Mouse (Mus musculus): ENCODE measurements around the gene Mbnl2. TPM values are rescaled to one million over a fixed set of nuclear protein-coding genes. Genes with fewer than 3 reads are reported as not detected.

The Mbnl2 gene
- total RNA-seq, 2 experiments from 2014 or later, result 237 to 252 TPM

DNA sequence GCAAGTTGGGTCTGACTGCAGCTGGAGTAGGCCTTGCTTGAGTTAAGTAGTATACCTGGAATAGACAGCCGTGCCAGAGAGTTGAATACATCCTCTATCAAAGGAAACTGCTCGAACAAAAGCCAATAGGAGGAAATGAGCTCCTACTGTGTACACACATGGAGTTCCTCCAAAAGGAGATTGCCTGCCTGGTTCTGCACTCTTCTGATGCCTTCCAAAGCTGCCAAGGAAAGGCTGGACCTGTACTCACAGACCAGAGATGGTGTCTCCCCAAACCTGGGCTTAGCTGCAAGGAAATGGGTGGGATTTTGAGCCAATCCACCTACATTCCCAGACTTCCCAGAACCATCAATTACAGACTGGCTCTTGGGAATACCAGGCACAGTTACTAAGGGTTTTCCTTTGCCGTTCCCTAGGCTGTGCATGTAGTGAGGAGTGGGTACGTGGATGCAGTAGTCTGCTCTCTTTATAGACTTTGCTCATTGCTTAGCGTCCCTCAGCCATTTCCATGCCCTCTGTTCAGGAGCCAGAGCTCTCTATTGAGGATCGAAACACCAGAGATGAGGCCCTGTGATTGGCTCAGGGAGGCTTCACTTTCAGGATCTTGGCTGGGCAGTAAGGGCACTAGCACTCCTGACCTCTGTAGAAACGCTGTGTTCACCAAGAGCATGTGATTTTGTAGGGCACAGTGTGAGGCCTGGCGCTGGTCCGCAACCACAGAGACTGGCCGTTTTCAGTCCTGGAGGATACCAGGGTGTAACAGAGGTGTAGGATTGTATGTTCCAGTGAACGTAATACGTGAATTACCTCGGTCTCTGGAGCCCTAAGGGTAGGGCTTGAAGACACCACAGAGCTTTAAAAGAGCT lies 20.1 kb downstream of the Mbnl2 start:
- peak in 1 of 2 experiments; percentile 28 for DNase-seq
- intact Hi-C loops (cut with DNase I), result loop anchor here (2.0 kb wide), 1 partner anchor 17 kb away; no protein-coding TSS in a partner anchor

DNA sequence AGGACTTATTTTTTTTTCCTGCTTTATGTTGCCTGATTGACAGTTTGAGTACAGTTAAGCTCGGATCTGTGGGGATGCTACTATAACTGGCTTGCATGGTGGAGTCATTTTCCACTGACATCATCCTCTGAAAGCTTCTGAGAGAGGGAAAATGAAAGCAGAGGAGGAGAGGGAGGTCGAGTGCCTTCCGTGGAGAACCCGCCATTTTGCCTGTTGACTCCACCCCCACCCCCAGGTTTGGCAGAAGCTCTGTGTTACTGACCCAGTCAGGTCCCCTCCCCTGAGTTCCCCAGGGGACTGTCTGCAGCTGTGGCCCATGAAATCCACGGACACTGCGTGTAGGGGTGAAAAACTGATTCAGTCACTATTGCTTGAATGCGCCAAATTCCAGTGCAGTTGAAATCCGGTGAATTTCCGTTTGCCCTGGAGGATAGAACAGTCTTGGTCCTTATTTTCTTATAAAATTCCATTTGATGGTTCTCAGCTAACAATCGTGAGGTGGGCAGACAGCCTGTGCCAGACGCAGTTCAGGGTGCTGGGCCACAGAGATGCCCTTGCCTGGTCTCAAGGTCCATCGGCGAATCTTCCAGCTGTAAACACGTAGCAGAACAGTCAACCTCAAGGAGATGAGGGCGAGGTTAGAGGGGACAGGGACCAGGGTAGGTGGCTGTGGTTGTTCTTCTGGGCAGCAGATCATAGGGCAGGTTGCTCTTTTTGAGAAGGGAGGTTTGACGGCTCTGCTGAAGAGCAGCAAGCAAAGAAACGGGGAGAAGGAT lies 20.9 kb downstream of the Mbnl2 start:
- DNase-seq, result peak; percentile 65 to 72

DNA sequence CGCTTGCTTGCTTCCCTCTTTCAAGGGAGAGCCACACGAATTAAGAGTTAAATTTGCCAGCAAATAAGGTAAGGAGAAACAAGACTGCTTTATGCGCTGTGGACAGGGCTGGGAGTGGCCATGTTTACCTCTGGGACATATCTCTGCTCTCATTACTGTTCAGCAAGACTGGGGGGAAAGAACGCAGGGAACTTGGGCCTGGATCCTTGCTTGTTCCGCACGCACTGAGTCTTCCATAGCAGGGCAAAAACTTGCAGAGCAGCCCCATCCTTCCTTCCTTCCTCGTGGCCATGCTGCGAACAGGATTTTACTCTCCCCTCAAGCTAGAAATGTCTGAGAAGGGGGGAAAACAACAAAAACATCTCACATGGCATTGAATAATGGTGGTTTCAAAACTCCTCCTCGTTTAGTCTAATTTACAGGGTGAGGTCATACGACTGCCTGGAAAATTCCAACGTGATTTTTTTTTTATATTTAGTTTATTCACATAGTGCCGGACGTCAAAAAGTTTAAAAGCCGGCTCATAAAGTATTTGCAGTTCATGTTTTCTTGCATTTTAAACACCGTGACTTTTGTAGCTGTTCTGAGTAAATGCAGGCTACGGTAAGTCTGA lies 21.8 kb downstream of the Mbnl2 start:
- peak; percentile 13 to 47 for DNase-seq
- intact Hi-C loops (cut with DNase I), result loop anchor here (2.0 kb wide), 1 partner anchor 18 kb away; no protein-coding TSS in a partner anchor

More for the DNA sequence above, 20.9 kb downstream of the Mbnl2 start:
- intact Hi-C loops (cut with DNase I), result loop anchor here (2.0 kb wide), 1 partner anchor 18 kb away; no protein-coding TSS in a partner anchor

DNA sequence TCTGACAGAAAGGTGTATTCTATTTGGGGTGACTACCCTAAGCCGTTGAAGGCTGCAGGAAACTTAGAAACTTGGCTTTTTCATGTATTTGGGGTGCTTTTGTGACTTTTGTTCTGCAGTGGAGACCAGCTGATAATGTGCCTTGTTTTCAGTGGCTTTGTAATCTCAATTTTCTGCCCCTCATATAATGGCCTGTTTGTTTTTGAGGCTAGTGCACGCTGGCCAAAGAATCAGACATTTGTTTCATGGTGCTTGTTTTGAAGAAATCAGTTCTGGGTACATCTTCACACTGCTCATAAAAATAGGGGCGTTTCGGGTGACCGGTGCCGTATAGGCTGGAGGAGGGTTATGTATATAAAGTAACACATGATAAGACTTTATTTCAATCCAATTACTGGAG lies 22.4 kb downstream of the Mbnl2 start:
- intact Hi-C loops (cut with DNase I), result loop anchor here (2.0 kb wide), 1 partner anchor 19 kb away; no protein-coding TSS in a partner anchor
- DNase-seq, result no peak

DNA sequence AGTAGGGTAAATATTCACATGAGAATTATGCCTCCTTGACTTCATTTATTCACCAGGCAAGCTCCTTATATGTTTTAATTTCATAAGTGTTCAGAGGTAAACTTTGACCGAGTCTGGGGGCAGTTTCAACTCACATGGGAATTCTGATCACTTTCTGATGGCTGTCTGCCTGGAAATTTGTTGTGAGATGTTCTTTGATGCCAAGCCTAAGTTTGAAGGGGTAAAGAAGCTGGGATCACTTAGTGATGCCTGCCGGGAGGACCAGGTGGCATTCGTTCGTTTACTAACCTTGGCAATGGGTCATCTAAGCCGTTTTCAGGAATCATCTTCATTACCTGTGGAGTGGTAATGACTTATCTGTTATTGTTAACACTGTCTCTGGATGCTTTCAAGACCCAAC lies 23.0 kb downstream of the Mbnl2 start:
- no peak for DNase-seq
- intact Hi-C loops (cut with DNase I), result no loop called here

DNA sequence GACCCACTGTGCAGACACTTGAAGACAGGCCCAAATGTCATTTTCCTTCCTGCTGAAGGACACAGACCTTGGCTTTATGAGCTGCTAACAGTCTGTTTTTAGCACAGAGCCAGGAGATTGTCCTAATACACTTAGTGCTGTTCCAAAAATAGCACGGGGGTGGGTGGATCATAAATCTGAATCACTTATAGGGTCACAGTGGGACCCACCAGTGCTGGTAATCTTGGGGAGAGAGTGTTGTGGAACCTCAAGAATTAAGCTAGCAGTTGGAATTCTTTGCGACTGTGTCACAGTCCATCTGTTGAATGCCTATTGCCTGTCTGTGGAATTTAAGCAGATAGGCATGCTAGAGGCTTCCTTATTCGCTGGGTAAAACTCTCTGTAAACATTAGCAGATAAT lies 24.2 kb downstream of the Mbnl2 start:
- intact Hi-C loops (cut with DNase I), result no loop called here
- DNase-seq, result peak in 1 of 2 experiments; percentile 58

DNA sequence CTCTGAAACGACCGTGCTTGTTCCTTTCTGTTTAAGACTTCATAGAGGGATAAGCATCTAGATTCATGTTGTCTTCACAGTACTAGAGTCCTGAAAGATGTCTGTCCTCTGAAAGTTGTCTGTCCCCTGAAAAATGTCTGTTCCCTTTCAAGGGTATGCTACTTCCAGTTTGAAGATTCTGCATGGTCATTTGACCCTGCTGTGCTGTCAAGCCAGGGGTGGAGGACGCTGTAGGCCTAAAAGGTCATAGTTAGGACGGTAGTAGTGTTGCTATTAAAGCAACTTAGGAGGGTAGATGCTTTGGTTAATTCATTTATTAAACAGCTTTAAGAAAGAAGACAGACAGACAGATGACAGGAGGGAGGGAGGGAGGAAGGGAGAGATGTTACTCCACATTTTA lies 24.7 kb downstream of the Mbnl2 start:
- DNase-seq, result no peak
- intact Hi-C loops (cut with DNase I), result no loop called here

DNA sequence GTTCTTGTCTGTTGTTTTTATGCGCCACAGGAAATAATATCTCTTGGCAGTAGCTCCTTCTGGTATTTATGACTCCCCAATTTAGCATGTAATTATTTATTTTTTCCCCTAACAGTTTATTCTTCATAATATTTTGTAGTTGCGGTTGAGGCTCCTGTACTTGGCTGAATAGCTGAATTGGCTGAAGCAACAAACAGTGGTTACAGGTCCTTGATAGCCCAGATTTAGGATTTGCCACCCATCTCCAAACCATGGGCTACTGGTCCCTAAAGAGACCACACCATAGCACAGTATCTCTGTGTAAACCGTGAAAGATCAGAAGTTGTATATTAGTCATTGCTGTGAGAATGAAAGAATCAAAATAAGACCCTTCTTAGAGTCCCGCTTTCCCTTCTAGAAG lies 25.3 kb downstream of the Mbnl2 start:
- intact Hi-C loops (cut with DNase I), result no loop called here
- no peak for DNase-seq

DNA sequence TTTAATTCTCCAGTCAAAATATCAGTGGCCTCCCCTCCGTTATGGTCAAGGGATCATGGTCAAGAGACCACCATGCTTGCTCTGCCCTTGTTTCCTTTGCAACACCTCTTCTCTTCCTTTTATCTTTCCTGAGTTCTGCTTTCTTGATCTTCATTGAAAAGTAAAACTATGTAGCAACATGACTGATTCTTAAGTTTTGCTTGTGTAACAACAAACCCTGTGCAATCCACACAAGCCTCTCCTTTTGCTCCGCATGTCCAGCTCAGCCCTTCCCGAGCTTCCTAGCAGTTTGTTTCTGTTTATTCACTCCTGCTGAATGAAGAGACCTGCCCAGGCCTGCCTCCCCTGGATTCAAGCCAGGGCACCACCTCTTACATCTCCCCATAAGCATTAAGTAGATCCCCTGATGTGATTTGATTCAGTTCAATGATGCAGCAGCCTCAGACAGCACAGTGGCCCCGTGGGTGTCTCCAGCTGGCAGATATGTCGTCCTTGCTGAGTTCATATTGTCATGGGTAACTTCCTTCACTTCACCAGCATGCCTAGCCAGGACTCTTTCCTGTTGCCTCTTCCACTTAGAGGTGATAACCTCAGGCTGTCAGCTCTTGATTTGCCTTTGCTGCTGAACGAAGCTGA lies 27.6 kb downstream of the Mbnl2 start:
- intact Hi-C loops (cut with DNase I), result no loop called here
- peak; percentile 49 to 56 for DNase-seq

DNA sequence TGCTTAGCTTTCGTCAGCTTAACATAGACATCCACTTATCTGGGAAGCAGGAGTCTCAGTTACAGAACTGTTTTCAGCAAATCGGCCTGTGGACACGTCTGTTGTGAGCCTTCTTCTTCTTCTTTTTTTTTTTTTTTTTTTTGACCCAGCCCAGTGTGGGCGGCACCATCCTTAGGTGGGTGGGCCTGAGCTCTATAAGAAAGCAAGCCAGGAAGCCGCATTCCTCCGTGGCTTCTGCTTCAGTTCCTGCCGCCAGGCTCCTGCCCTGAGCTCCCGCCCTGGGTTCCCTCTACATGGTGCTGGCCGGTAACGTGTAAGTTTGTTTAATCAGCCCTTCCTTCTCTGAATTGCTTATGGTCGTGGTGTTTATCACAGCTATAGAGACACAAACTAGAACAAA lies 30.8 kb downstream of the Mbnl2 start:
- intact Hi-C loops (cut with DNase I), result no loop called here
- DNase-seq, result no peak

DNA sequence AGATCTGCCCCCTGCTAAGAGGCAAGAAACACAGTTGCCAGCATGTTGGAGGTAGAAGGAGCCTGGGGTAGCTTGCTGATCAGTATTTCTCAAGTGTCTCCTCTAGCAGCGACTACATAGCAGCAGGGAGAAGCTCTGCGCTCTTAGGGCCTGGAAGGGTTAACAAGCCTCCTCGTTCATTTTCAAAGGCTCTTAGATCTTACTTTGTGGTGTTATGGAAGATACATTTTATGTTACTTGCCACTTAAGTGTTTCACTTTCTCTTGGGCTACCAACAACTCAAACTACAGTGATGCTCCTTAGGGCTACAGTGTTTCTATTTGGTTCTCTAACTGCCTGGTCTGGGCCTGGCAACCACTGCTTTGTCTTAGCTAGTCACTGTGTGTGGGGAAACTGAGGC lies 31.9 kb downstream of the Mbnl2 start:
- intact Hi-C loops (cut with DNase I), result no loop called here
- no peak for DNase-seq

DNA sequence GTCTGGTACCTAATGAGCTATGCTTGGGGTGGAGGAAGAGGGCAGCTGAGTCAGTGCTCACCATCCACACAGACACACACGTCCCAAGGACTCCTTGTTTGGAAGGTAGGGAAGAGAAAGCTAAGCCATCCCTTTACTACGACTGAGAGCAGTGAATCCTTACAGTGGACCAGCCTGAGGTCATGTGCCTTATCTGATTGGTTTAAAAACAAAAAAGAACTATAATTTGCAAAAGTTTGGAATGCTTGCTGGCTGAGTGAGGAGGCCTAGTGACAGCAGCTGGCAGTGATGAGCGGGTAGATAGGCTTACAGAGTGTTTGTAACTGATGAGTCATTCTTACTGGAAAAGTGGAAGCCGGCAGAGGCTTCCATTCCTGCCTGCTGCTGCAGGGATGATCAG lies 32.5 kb downstream of the Mbnl2 start:
- no peak for DNase-seq

DNA sequence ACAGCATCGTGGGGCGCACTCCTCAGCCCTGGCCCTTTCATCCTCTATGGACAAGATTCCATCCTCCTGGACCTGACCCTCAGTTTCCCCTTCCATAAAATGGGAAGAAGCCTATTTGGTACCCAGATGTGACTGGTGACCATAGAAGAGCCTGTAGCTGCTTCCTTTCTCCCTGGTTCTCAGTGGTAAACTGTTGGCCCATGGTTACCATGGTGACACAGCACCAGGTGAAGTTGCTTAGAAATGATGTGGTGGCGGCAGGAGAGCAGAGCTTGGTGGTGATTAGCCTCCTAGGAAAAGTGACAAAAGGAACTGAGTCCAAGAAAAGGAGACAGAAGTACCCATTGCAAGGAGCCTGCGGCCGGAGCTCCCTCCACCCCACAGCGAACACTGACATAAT lies 34.2 kb downstream of the Mbnl2 start:
- intact Hi-C loops (cut with DNase I), result loop anchor here (5.0 kb wide), 1 partner anchor 32 kb away; the partner anchor contains the start of gene Mbnl2
- DNase-seq, result no peak

More for the DNA sequence above, 32.5 kb downstream of the Mbnl2 start:
- intact Hi-C loops (cut with DNase I), result no loop called here

DNA sequence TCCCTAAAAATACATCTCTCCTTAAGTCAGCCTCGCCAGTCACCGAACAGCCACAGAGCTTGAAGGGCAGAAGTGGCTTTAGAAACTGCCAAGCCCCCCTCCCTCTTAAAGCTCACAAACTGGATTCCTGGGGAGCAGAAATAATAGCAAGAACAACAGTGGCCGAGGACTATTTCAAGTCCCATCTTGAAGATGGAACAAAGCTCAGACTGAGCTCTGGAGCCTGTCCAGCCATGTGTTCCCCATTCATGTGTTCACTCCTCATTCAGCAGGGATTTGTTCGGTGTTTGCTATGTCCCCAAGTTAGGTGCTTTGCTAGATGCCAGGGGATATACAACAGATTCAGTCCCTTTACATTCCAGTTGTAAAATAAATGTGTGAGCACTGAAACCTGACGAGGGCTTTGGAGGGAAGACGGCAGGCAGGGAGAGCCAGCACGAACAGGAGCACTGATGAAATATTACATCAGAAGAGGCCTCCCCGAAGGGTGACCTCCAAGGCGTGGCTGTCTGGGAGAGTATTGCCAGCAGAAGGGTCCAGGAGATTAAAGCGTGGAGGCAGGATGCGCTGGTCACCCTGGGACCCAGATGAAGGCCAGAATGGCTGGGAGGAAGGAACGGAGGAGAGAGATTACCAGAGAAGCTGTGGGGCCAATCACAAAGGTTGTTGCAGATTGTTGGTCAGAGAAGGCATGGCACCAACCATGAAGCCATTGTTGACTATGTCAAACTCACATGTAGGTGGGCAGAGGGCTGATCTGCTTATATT lies 36.0 kb downstream of the Mbnl2 start:
- DNase-seq, result no peak
- intact Hi-C loops (cut with DNase I), result loop anchor here (5.0 kb wide), 1 partner anchor 34 kb away; the partner anchor contains the start of gene Mbnl2

DNA sequence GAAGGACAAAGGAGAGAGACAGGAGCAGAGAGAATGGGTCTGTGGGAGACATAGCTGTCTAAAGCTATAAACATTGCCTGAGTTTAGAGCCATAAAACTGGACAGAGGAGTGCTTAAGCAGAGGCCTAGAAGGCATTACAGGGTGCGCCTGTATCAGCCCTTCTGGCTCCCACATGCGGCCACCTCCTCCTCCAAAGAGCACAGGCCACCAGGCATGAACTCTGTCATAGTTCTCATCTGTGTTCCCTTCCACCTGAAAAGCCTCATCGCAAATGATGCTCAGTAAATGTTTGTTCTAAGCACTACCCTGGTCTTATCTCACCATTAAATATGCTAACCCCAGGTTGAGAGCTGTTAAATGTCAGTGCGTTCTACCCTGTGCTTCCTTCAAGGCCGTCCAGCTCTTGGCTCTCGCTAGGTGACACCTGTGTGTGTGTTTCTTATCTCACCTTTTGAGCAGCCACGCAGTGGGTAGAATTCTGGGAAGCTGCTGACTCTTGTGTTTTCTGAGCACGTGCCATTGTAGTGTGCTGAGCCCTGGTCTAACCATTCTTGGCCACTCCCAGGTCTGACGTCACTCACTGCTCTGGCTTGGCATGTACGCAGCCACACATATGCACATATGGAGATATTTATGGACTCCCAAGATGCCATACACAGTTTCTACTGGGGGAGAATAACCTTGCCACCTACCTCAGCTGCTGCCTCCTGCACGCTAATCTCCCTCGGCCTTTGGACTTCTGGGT lies 37.4 kb downstream of the Mbnl2 start:
- intact Hi-C loops (cut with DNase I), result loop anchor here (5.0 kb wide), 1 partner anchor 36 kb away; the partner anchor contains the start of gene Mbnl2
- no peak for DNase-seq

DNA sequence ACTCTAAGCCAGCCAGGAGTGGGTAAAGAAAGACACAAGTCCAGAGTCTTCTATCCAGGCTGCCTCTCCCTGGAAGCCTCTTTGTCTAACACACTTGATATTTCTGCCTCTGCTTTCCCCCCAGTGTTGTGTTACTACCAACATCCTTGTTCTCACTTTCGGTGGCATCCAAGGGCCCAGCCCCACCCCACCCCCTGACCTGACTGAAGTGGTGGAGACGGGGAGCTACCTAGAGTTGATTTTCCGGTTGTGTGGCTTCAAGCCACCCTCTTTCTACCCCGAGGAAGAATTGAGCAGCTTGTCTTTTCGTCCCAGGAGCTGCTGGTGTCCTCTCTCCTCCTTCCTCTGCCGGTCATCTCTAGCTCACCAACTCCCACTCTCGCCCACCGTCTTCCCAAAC lies 38.0 kb downstream of the Mbnl2 start:
- DNase-seq, result no peak
- intact Hi-C loops (cut with DNase I), result loop anchor here (5.0 kb wide), 1 partner anchor 36 kb away; the partner anchor contains the start of gene Mbnl2

DNA sequence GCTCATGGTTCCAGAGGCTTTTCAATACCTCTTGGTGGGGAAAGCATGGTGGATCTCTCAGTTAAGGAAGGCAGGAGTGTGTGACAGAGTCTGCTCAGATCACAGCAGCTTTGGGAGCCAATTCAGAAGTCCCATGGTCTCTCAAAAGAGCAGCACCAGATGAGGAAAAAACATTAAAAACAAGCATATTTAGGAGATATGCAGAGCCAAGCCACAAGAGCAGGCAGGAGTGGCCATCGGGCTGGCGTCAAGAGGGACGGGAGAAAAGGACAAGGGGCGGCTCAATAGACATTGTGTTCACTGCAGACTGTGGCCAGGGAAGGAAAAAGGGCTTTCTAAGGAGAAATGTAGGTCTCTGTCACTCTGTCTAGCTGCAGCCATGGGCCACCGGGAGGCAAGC lies 40.3 kb downstream of the Mbnl2 start:
- peak in 1 of 2 experiments; percentile 4 for DNase-seq
- intact Hi-C loops (cut with DNase I), result no loop called here

DNA sequence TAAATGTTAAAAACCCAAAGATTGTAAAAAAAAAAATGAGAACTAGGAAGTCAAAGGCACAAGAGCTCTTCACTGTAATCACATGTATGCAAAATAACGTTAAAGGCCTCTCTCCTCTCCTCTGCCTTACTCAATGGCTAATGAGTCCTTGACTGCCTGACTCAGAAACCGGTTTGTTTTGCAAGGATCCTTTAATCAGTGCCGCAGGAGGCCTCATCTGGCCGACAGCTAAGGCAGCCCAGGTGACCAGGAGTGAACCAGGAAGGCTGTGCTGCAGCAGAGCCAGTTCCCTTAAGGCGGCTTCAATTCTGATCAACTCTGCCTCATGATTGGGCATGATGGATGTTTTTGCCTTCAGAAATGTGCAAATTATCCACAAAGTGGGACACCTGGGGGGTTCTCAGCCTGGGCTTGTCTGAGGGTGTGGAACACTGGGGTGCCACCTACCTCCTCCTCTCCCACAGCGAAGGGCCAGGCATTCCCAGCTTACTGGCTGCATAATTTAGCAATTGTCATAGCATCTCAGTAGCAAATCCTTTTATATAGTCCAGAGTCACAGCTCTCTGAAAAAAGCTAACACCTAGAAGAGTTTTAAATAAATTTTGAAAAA lies 43.0 kb downstream of the Mbnl2 start:
- intact Hi-C loops (cut with DNase I), result no loop called here
- peak in 1 of 2 experiments; percentile 1 for DNase-seq

Measured in heart, postnatal 14 days (tissue).